Mouse (Mus musculus) CH12.LX (cell line): Measurements from ENCODE around the gene Xylt1. TPM values are rescaled to one million over a fixed set of nuclear protein-coding genes. Genes with fewer than 3 reads are reported as not detected.

Experiments used
- DNase-seq: peaks from one replicate; pipeline ENCODE4 v3.0.0-alpha.2; 2013; ENCODE audit errors: extremely low read depth
- H3K27ac ChIP-seq: 2 replicates; pipeline ENCODE4 v1.5.1; 2012; ENCODE audit warnings: low read depth, mild to moderate bottlenecking, control low read depth, moderate library complexity; ENCODE audit not compliant: insufficient read depth
- H3K27me3 ChIP-seq: replicated peaks from 2 replicates; pipeline ENCODE3; 2012; ENCODE audit warnings: inconsistent platforms
- H3K36me3 ChIP-seq, 2 experiments: replicated peaks in 1 of 2; 2 replicates each; pipeline versions ENCODE3 to v1.6.1; 2012; ENCODE audit warnings: inconsistent platforms in 1 of 2, low read length in 1 of 2, mild to moderate bottlenecking in 1 of 2, mixed read lengths in 1 of 2, moderate library complexity in 1 of 2; ENCODE audit not compliant: control insufficient read depth in 1 of 2, insufficient read depth in 1 of 2
- H3K4me1 ChIP-seq, 2 experiments: 2 replicates each; pipeline ENCODE4 v1.6.1; 2012; ENCODE audit warnings: inconsistent platforms in 1 of 2, moderate library complexity in 1 of 2; ENCODE audit not compliant: insufficient read depth in 2 of 2, control insufficient read depth in 1 of 2
- H3K4me2 ChIP-seq: 2 replicates; pipeline ENCODE4 v1.6.1; 2012; ENCODE audit warnings: low read depth, mild to moderate bottlenecking, control low read depth; ENCODE audit not compliant: poor library complexity, insufficient read depth, severe bottlenecking
- H3K4me3 ChIP-seq, 3 experiments: fragments of 150-350 bp in 1 of 3; sonication (generic) in 1 of 3; replicated peaks in 1 of 3; 2 replicates each; pipeline versions ENCODE3 to v1.5.1; 2011 to 2012; ENCODE audit warnings: low read depth in 2 of 3, low read length in 2 of 3, mild to moderate bottlenecking in 2 of 3, moderate library complexity in 2 of 3, control low read depth in 1 of 3, improper control_type of control experiment in 1 of 3, inconsistent platforms in 1 of 3, mixed read lengths in 1 of 3; ENCODE audit not compliant: poor library complexity in 1 of 3
- H3K79me2 ChIP-seq: replicated peaks from 2 replicates; pipeline ENCODE4 v1.6.1; 2012; ENCODE audit warnings: mild to moderate bottlenecking, moderate library complexity; ENCODE audit not compliant: control insufficient read depth, poor library complexity, insufficient read depth, severe bottlenecking; ENCODE audit errors: extremely low read depth
- H3K9ac ChIP-seq: 2 replicates; pipeline ENCODE4 v1.6.1; 2012; ENCODE audit warnings: low read depth, mild to moderate bottlenecking, control low read depth, moderate library complexity; ENCODE audit not compliant: insufficient read depth
- H3K9me3 ChIP-seq: replicated peaks from 2 replicates; pipeline ENCODE3; 2012; ENCODE audit warnings: low read length, inconsistent platforms, mixed read lengths
- CHD1 ChIP-seq: IDR thresholded peaks from 2 replicates; pipeline ENCODE4 v1.6.1; 2012; ENCODE audit warnings: low read depth, low read length, improper control_type of control experiment, inconsistent platforms
- CTCF ChIP-seq, 2 experiments: IDR thresholded peaks in 1 of 2; conservative IDR thresholded peaks in 1 of 2; 2 replicates each; pipeline ENCODE4 v1.5.1; 2011 to 2012; ENCODE audit warnings: low read depth in 2 of 2, low read length in 2 of 2, improper control_type of control experiment in 1 of 2, inconsistent platforms in 1 of 2, mild to moderate bottlenecking in 1 of 2, moderate library complexity in 1 of 2
- EP300 ChIP-seq: IDR thresholded peaks from 2 replicates; pipeline ENCODE4 v1.6.1; 2011; ENCODE audit warnings: low read length, improper control_type of control experiment
- ETS1 ChIP-seq: conservative IDR thresholded peaks from 2 replicates; pipeline ENCODE4 v1.6.1; 2012; ENCODE audit warnings: low read depth, mild to moderate bottlenecking, inconsistent platforms, low read length, improper control_type of control experiment, moderate library complexity
- GABPA ChIP-seq: IDR thresholded peaks from 2 replicates; pipeline ENCODE4 v1.6.1; 2012; ENCODE audit warnings: low read depth, low read length, improper control_type of control experiment, inconsistent platforms; ENCODE audit not compliant: insufficient replicate concordance
- JUND ChIP-seq: conservative IDR thresholded peaks from 2 replicates; pipeline ENCODE4 v1.6.1; 2011; ENCODE audit warnings: low read depth, low read length, improper control_type of control experiment
- KAT2A ChIP-seq: IDR thresholded peaks from 2 replicates; pipeline ENCODE4 v1.6.1; 2012; ENCODE audit warnings: low read length, improper control_type of control experiment, inconsistent platforms; ENCODE audit not compliant: insufficient replicate concordance
- MAFK ChIP-seq: IDR thresholded peaks from 2 replicates; pipeline ENCODE4 v1.6.1; 2011; ENCODE audit warnings: low read length, improper control_type of control experiment; ENCODE audit not compliant: insufficient replicate concordance
- MEF2A ChIP-seq: IDR thresholded peaks from 2 replicates; pipeline ENCODE4 v1.6.1; 2014; ENCODE audit warnings: low read depth, mild to moderate bottlenecking, inconsistent platforms, low read length, improper control_type of control experiment, borderline replicate concordance
- MYC ChIP-seq: IDR thresholded peaks from 2 replicates; pipeline ENCODE4 v1.6.1; 2011; ENCODE audit warnings: low read depth, mild to moderate bottlenecking, improper control_type of control experiment, low read length
- NELFE ChIP-seq: IDR thresholded peaks from 2 replicates; pipeline ENCODE4 v1.6.1; 2011; ENCODE audit warnings: low read depth, low read length, improper control_type of control experiment
- PAX5 ChIP-seq: IDR thresholded peaks from 2 replicates; pipeline ENCODE4 v1.6.1; 2012; ENCODE audit warnings: low read length, inconsistent platforms, mixed read lengths
- POLR2AphosphoS2 ChIP-seq: IDR thresholded peaks from 2 replicates; pipeline ENCODE4 v1.6.1; 2011; ENCODE audit warnings: low read depth, low read length, improper control_type of control experiment
- RAD21 ChIP-seq: IDR thresholded peaks from 2 replicates; pipeline ENCODE4 v1.6.1; 2011; ENCODE audit warnings: low read depth, mild to moderate bottlenecking, low read length, improper control_type of control experiment, moderate library complexity
- RCOR1 ChIP-seq: conservative IDR thresholded peaks from 2 replicates; pipeline ENCODE4 v1.6.1; 2012; ENCODE audit warnings: low read depth, mild to moderate bottlenecking, inconsistent platforms, low read length, improper control_type of control experiment
- SIN3A ChIP-seq: IDR thresholded peaks from 2 replicates; pipeline ENCODE4 v1.6.1; 2012; ENCODE audit warnings: low read length, improper control_type of control experiment, inconsistent platforms
- SMC3 ChIP-seq: IDR thresholded peaks from 2 replicates; pipeline ENCODE4 v1.6.1; 2011; ENCODE audit warnings: low read depth, low read length, improper control_type of control experiment
- TBP ChIP-seq: conservative IDR thresholded peaks from 2 replicates; pipeline ENCODE4 v1.6.1; 2011; ENCODE audit warnings: low read depth, low read length, improper control_type of control experiment
- TCF12 ChIP-seq: IDR thresholded peaks from 2 replicates; pipeline ENCODE4 v1.6.1; 2014; ENCODE audit warnings: low read depth, mild to moderate bottlenecking, inconsistent platforms, low read length, improper control_type of control experiment
- ZMIZ1 ChIP-seq: IDR thresholded peaks from 2 replicates; pipeline ENCODE4 v1.6.1; 2012; ENCODE audit warnings: low read depth, mild to moderate bottlenecking, inconsistent platforms, low read length, improper control_type of control experiment
- dilution Hi-C: fragments of 300-500 bp; cut with MboI; formaldehyde crosslinking; loops from 2 replicates; pipeline ENCODE4 v1.14.3; 2020; ENCODE audit warnings: low sequenced_read_pairs; ENCODE audit not compliant: extremely low pct_unique_long_range_greater_than_20kb, extremely low pct_ligation_motif_present
- in situ Hi-C: fragments of 300-500 bp; cut with MboI; formaldehyde crosslinking; loops from 3 replicates; pipeline ENCODE4 v1.14.3; 2019; ENCODE audit warnings: low sequenced_read_pairs, low pct_ligation_motif_present, low pct_unique_long_range_greater_than_20kb, mixed read lengths
- polyA plus RNA-seq: library from polyadenylated mRNA; unstranded; fragments of >175 nt; gene quantifications from 2 replicates; pipeline ENCODE4 v1.2.1, GENCODE M21; 2012; ENCODE audit warnings: low read depth; ENCODE audit not compliant: insufficient read length
- total RNA-seq, 2 experiments: library from RNA; depleted of rRNA; stranded (reverse); fragments of 300-350 nt in 1 of 2; fragments of >200 nt in 1 of 2; gene quantifications; 2 replicates each; pipeline ENCODE4 v1.2.3; 2012 to 2014

The Xylt1 gene
- total and polyA plus RNA-seq, 3 experiments: 0.38 to 0.84 (median 0.38) TPM

DNA sequence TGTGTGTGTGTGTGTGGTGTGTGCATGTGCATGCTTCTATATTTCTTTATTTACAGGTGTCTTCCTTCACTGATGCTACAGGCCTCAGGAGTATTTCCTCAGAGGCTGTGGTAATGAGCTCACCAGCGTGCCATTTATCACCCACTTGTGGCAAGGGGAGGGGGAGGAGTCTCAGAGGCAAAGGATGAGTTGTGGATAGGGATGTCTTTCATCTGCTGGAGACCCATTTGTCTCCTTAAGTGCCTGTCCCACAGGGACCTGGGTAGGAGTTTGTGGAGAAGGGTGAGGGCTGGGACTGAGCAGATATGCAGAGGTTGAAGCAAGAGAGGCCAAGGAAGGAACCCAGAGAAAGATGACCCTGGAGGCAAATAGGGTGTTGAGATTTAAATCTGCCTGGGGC lies 160.3 kb downstream of the Xylt1 start:
- H3K4me1 ChIP-seq: peaks cover 0 to 12% of the 10 kb centered on the region in 2 experiments; a peak in 2 of 4 replicates
- H3K27ac ChIP-seq: no peak overlapping the region
- in situ Hi-C loops (no loop called here), dilution Hi-C loops (no loop called here)
- H3K27me3 ChIP-seq: no peaks in the 10 kb centered on the region
- H3K9me3 ChIP-seq: no peaks in the 10 kb centered on the region
- H3K36me3 ChIP-seq: no peaks in the 10 kb centered on the region
- no peak overlapping the region for H3K4me3 ChIP-seq
- no peaks in the 10 kb centered on the region for H3K79me2 ChIP-seq
- TF ChIP-seq GABPA: no peak
- TF ChIP-seq MAFK: no peak
- TF ChIP-seq KAT2A: no peak
- no peak for TF ChIP-seq NELFE
- no peak for DNase-seq
- no peak overlapping the region for H3K4me2 ChIP-seq
- no peak overlapping the region for H3K9ac ChIP-seq

- H3K9me3 ChIP-seq: no peaks in the 10 kb centered on the region
- H3K27me3 ChIP-seq: no peaks in the 10 kb centered on the region
- no peak overlapping the region for H3K27ac ChIP-seq
- H3K79me2 ChIP-seq: no peaks in the 10 kb centered on the region
- H3K4me2 ChIP-seq: no peak overlapping the region
- dilution Hi-C loops (no loop called here), in situ Hi-C loops (no loop called here)
- TF ChIP-seq EP300: no peak
- TF ChIP-seq MEF2A: no peak
- no peak for TF ChIP-seq TBP
- TF ChIP-seq TCF12: no peak
- no peak for TF ChIP-seq ZMIZ1
- no peak for TF ChIP-seq SMC3
- no peak for TF ChIP-seq RAD21
- TF ChIP-seq CHD1: no peak
- TF ChIP-seq SIN3A: no peak
- no peak for TF ChIP-seq MAFK
- TF ChIP-seq PAX5: no peak
- no peak for TF ChIP-seq MYC
- no peak for TF ChIP-seq KAT2A
- H3K9ac ChIP-seq: no peak overlapping the region
- DNase-seq: no peak
- no peaks in the 10 kb centered on the region for H3K36me3 ChIP-seq
- peaks cover 0 to 12% of the 10 kb centered on the region in 2 experiments; a peak in 2 of 4 replicates for H3K4me1 ChIP-seq
- no peak overlapping the region for H3K4me3 ChIP-seq
Observed at GRCm38 (mm10) chr7:117541681-117542080, 160.9 kb downstream of the Xylt1 start.

GRCm38 (mm10) chr7:117543041-117543440 lies 162.3 kb downstream of the Xylt1 start:
- dilution Hi-C loops: no loop called here
- H3K9me3 ChIP-seq: no peaks in the 10 kb centered on the region
- H3K36me3 ChIP-seq: no peaks in the 10 kb centered on the region
- no peak overlapping the region for H3K27ac ChIP-seq
- H3K4me3 ChIP-seq: no peak overlapping the region
- no peak overlapping the region for H3K4me2 ChIP-seq
- H3K27me3 ChIP-seq: no peaks in the 10 kb centered on the region
- DNase-seq: no peak
- H3K4me1 ChIP-seq: peaks cover 0 to 12% of the 10 kb centered on the region in 2 experiments; a peak in 2 of 4 replicates
- no peak for TF ChIP-seq POLR2AphosphoS2
- no peak for TF ChIP-seq PAX5
- no peak for TF ChIP-seq CTCF (conservative IDR thresholded peaks at IDR 0.05 in 1 of 2, IDR thresholded peaks at IDR 0.05 in 1 of 2; ENCODE audit: low read depth in 2 of 2, low read length in 2 of 2)
- no peak for TF ChIP-seq CHD1
- no peak for TF ChIP-seq SIN3A
- TF ChIP-seq ETS1: no peak
- no peak for TF ChIP-seq RCOR1
- no peak for TF ChIP-seq GABPA
- no peak for TF ChIP-seq JUND
- no peak for TF ChIP-seq MYC
- no peak for TF ChIP-seq EP300
- in situ Hi-C loops: no loop called here
- H3K79me2 ChIP-seq: no peaks in the 10 kb centered on the region
- no peak overlapping the region for H3K9ac ChIP-seq
